Mouse (Mus musculus): ENCODE measurements around the gene Wfdc8. TPM values are rescaled to one million over a fixed set of nuclear protein-coding genes. Genes with fewer than 3 reads are reported as not detected.
"Not testable (repeated sequence)": the region's sequence is repeated elsewhere in the genome, so short reads cannot be mapped to it uniquely, and the experiment has no call there.

Wfdc8 gene
- polyA plus RNA-seq (2015; fragmentation: Nextera tagmentation; extraction: Ambion mirVana): not detected in 2 replicates

DNA sequence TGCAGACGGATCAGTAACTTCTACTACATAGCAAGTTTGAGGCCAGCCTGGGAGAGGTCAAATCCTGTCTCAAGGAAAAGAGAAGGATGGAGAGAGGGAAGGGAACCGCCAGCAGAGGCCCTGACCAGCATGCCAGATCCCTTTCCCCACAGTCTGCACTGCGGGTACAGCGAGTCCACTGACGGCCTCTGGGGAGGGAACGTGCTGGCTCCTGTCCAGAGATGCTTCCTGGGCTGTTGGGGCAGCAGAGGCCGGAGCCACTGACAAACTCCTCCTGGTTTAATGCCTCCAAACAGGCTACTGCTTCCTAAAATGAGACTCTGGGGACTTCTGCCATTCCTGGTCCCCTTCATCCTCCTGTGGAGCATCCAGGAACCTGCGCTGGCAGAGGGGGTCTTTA, at the start of gene Wfdc8, which contains the start of gene Wfdc6b:
Gene Wfdc8, minus strand, starts transcription at position 156 of the 400 bp plus-strand sequence.
Gene Wfdc6b, plus strand, starts transcription at position 52 of the 400 bp plus-strand sequence.
- ATAC-seq (ENCODE audit: low FRiP score); H3K9ac ChIP-seq (replicated peaks); H3K9me3 ChIP-seq (replicated peaks); H3K4me1 ChIP-seq; H3K27me3 ChIP-seq (replicated peaks); H3K36me3 ChIP-seq; H3K27ac ChIP-seq (replicated peaks); H3K4me3 ChIP-seq (replicated peaks); H3K4me2 ChIP-seq: not testable (repeated sequence)
- WGBS: 56% methylated on average over 8 of the region's 8 CpGs

DNA sequence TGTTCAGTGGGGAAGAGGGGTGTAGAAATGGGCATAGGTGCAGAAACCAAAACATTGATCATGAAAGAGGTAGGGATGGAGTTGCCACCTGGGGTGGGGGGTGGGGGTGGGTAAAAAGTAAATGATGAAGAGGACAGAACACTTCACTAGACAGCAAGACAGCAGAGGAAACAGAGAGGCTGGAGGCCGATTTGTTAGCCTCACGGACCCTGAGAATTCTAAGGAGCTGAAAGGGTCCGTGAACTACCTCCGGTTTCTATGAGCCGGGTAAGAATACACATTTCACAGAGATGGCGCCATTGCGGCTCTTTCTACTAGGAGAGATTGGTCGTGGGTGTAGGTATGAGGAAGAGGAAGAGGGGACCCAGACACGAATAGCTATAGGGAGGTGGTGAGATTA, 43.1 kb upstream of the Wfdc8 start, which contains the start of gene Wfdc9:
Gene Wfdc9, minus strand, starts transcription at position 101 of the 400 bp plus-strand sequence.
- no peak within 1 kb of the TSS for H3K9ac ChIP-seq (replicated peaks)
- no peak within 1 kb of the TSS for H3K4me2 ChIP-seq
- WGBS: 90% methylated on average over 9 of the region's 9 CpGs
- no peaks in the 10 kb centered on the region for H3K36me3 ChIP-seq
- H3K4me3 ChIP-seq (replicated peaks): no peak within 1 kb of the TSS
- H3K27ac ChIP-seq (replicated peaks): no peak within 1 kb of the TSS
- no peaks in the 10 kb centered on the region for H3K4me1 ChIP-seq
- ATAC-seq (ENCODE audit: low FRiP score): no peak
- H3K27me3 ChIP-seq (replicated peaks): no peaks in the 10 kb centered on the region
- H3K9me3 ChIP-seq (replicated peaks): no peaks in the 10 kb centered on the region

DNA sequence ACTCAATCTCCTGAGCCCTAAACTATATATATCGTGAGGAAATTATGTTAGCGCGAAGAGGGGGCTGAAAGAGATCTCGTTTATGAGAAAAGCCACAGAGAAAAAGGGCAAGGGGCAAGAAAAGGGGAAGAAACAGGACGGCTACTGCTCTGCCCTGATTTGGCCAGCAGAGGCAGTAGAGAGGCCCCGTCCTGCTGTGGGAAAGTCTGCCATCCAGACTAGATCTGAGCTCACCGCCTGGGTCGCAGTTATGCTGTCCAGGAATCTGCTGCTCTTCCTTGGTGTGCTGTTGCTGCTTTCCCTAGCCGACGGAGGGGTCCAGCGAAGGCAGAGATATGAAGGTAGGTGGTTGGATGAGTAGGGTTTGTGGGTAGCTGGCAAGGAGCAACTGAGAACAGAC, 42.4 kb upstream of the Wfdc8 start, which contains the start of gene Wfdc10:
Gene Wfdc10, plus strand, starts transcription at position 189 of the 400 bp plus-strand sequence.
- Histone ChIP-seq H3K4me1 (no peaks in the 10 kb centered on the region), H3K4me3 (replicated peaks) (no peak within 1 kb of the TSS), H3K27ac (replicated peaks) (no peak within 1 kb of the TSS), H3K27me3 (replicated peaks) (no peaks in the 10 kb centered on the region), H3K4me2 (no peak within 1 kb of the TSS), H3K36me3 (no peaks in the 10 kb centered on the region), H3K9me3 (replicated peaks) (no peaks in the 10 kb centered on the region), H3K9ac (replicated peaks) (no peak within 1 kb of the TSS)
- ATAC-seq (ENCODE audit: low FRiP score): no peak
- 17% methylated on average over 11 of the region's 11 CpGs for WGBS

DNA sequence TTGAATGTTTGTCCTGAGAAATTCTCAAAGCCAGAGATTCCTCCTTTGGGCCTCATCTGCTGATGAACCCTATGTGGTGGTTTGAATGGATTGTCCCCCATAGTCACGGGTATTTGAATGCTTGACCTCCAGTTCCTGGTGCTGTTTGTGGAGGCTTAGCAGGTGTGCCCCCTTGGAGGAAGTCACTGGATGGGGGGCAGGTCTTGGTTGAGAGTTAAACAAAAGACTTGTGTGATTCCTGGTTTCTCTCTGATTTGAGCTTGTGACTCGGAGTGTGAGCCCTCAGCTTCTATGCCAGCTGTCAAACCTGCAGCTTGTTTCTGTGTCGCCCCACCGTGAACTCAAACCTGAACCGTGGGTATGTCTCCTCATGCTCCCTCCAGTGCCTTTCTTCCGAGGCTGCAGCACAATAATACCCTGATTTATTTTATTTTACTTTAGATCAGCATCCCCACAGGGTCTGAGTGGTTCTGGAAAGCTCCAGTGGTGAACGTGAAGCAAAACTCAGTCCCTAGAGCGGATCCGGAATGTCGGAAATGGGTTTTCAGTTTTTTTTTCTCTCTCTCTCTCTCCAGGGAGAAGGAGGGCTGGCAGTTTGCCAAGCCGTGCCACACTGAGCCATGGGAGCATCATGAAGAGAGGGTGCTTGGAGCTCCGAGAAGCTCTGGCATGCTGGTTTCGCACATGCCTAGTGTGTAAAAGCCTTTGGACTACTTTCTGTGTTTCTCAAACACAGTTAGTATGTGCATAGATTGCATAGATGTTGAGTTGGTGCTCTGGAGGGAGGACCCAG, 28.7 kb upstream of the Wfdc8 start:
- Histone ChIP-seq H3K27ac (replicated peaks) (no peak overlapping the region), H3K4me3 (replicated peaks) (no peak overlapping the region), H3K27me3 (replicated peaks) (no peaks in the 10 kb centered on the region), H3K9me3 (replicated peaks) (no peaks in the 10 kb centered on the region), H3K4me2 (no peak overlapping the region), H3K4me1 (no peaks in the 10 kb centered on the region), H3K9ac (replicated peaks) (no peak overlapping the region), H3K36me3 (no peaks in the 10 kb centered on the region)
- ATAC-seq (ENCODE audit: low FRiP score): no peak
- WGBS: 65% methylated on average over 13 of the region's 13 CpGs

DNA sequence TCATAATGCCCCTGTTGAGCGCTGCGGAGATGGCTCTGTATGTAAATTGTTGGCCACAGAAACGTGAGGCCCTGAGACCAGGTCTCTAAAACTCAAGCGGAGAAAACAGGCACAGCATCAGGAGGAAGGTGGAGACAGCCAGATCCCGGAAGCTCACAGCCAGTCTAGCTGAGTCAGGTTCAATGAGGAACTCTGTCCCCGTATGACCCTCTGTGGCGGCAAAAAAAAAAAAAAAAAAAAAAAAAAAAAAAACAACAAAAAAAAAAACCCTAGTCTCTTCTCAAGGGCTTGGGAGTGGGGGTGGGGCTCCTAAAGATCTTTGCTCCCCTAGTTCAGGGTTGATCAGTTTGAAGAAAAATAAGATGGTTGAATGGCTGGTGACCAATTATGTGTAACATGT, 27.7 kb upstream of the Wfdc8 start:
- Histone ChIP-seq H3K27ac (replicated peaks) (no peak overlapping the region), H3K36me3 (no peaks in the 10 kb centered on the region), H3K9ac (replicated peaks) (no peak overlapping the region), H3K27me3 (replicated peaks) (no peaks in the 10 kb centered on the region), H3K4me3 (replicated peaks) (no peak overlapping the region), H3K4me1 (no peaks in the 10 kb centered on the region), H3K9me3 (replicated peaks) (no peaks in the 10 kb centered on the region), H3K4me2 (no peak overlapping the region)
- WGBS: 60% methylated on average over 7 of the region's 7 CpGs
- ATAC-seq (ENCODE audit: low FRiP score): no peak

DNA sequence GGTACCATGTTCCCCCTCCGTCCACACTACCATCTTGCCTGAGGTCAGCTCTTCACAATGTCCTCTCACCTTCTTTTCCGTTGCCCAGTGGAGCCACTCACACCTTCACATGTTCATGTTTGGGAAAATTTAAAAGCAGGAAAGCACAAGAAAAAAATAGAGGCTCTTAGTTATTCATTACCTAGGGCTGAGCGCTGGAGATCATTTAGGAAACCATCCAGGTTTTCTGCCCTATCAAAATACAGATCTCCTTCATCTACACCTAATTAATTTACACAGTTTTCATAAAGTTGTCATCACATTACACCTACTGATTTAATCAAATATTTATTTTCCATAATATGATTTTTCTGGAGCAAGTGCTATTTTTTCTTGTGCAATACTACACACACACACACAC, 25.3 kb upstream of the Wfdc8 start, which contains the start of gene Wfdc16:
Gene Wfdc16, minus strand, starts transcription at position 101 of the 400 bp plus-strand sequence.
- Histone ChIP-seq H3K27me3 (replicated peaks) (no peaks in the 10 kb centered on the region), H3K4me2 (no peak within 1 kb of the TSS), H3K4me1 (no peaks in the 10 kb centered on the region), H3K9me3 (replicated peaks) (no peaks in the 10 kb centered on the region), H3K36me3 (no peaks in the 10 kb centered on the region), H3K9ac (replicated peaks) (no peak within 1 kb of the TSS), H3K27ac (replicated peaks) (no peak within 1 kb of the TSS), H3K4me3 (replicated peaks) (no peak within 1 kb of the TSS)
- ATAC-seq (ENCODE audit: low FRiP score): no peak
- WGBS: 92% methylated on average over 3 of the region's 3 CpGs

DNA sequence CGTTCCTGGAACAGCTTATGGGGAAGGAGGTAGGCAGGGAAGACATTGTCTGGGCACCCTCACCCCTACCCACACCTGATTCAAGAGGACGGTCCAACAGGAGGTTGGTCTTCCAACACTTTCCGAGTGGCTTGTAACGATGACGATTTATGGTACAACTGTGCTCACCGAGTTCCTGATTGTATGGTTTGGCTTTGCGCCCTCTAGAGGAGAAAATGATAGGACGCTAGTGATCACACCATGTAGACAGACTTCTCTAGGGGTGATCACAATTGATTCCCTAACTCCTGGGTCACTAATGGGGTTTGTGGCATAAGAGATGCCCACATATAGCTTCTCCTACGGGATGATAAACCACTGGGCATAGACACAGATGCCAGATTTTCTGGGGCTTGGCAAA, 21.8 kb upstream of the Wfdc8 start:
- Histone ChIP-seq H3K4me3 (replicated peaks) (no peak overlapping the region), H3K9me3 (replicated peaks) (no peaks in the 10 kb centered on the region), H3K27me3 (replicated peaks) (no peaks in the 10 kb centered on the region), H3K36me3 (no peaks in the 10 kb centered on the region), H3K27ac (replicated peaks) (no peak overlapping the region), H3K4me1 (no peaks in the 10 kb centered on the region), H3K4me2 (no peak overlapping the region), H3K9ac (replicated peaks) (no peak overlapping the region)
- no peak for ATAC-seq (ENCODE audit: low FRiP score)
- WGBS: 74% methylated on average over 9 of the region's 9 CpGs

DNA sequence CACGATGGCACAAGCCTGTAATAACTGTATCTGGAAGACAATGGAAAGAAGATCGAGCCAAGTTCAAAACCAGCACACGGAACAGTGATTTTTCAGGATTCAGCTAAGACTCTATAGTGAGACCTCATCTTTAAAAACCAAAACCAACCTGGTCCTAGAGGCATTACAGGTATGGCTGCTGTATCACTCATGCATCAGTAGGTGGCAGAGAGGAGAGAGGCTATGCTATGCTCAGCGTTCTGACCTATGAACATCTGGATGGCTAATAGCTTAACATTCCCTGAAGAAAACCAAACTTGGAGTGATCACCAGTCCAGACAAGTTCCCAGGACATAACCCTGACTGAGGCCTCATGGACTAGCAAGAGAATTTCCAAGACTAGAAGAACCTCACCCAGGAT, 8.3 kb upstream of the Wfdc8 start:
- ATAC-seq (ENCODE audit: low FRiP score): no peak

DNA sequence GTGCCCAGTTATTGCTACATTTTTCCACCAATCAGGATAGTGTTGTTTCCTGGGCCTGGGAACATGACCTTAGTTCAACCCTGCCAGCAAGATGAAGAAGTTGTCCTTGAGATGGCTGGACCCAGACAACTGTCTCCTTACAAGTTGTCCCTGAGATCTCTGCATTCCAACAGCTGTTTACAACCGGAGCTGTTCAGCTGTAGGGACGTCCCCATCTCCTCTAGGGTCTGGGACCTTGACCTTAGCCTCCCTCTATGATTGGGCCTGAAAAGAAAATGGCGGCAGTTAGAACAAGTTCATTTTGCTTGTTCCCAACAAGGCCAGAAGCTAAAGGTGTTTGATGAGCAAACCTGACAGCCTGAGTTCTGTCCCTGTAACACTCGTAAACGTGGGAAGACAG, 5.6 kb upstream of the Wfdc8 start:
- H3K27me3 ChIP-seq (replicated peaks): no peaks in the 10 kb centered on the region
- 86% methylated on average over 5 of the region's 5 CpGs for WGBS
- H3K4me1 ChIP-seq: no peaks in the 10 kb centered on the region
- ATAC-seq (ENCODE audit: low FRiP score): no peak
- no peaks in the 10 kb centered on the region for H3K9me3 ChIP-seq (replicated peaks)
- no peak overlapping the region for H3K27ac ChIP-seq (replicated peaks)
- no peak overlapping the region for H3K4me2 ChIP-seq
- H3K36me3 ChIP-seq: no peaks in the 10 kb centered on the region
- H3K9ac ChIP-seq (replicated peaks): no peak overlapping the region
- no peak overlapping the region for H3K4me3 ChIP-seq (replicated peaks)

More for the DNA sequence above, 8.3 kb upstream of the Wfdc8 start:
- 82% methylated on average over 4 of the region's 4 CpGs for WGBS
- H3K4me1 ChIP-seq: no peaks in the 10 kb centered on the region
- H3K4me2 ChIP-seq: no peak overlapping the region
- H3K27ac ChIP-seq (replicated peaks): no peak overlapping the region
- H3K9ac ChIP-seq (replicated peaks): no peak overlapping the region
- no peaks in the 10 kb centered on the region for H3K36me3 ChIP-seq
- no peaks in the 10 kb centered on the region for H3K27me3 ChIP-seq (replicated peaks)
- no peaks in the 10 kb centered on the region for H3K9me3 ChIP-seq (replicated peaks)
- no peak overlapping the region for H3K4me3 ChIP-seq (replicated peaks)

DNA sequence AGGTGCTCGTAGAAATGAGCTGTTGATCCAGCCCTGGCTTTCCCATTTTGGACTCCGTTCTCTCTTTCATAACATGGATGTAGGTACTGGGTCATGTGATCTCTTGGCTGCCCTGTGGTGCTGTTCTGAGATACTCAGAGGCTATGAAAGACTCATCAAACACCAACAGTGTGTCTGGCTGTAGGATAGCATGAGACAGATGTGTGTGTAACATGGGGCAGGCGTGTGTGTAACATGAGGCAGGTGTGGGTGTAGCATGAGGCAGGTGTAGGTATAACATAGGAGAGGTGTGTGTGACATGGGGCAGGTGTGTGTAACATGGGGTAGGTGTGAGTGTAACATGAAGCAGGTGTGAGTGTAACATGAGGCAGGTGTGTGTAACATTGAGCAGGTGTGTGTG, 2.0 kb upstream of the Wfdc8 start:
- no peaks in the 10 kb centered on the region for H3K36me3 ChIP-seq
- no peaks in the 10 kb centered on the region for H3K27me3 ChIP-seq (replicated peaks)
- no peak overlapping the region for H3K9ac ChIP-seq (replicated peaks)
- 90% methylated on average over 3 of the region's 3 CpGs for WGBS
- H3K27ac ChIP-seq (replicated peaks): no peak overlapping the region
- no peak overlapping the region for H3K4me2 ChIP-seq
- no peak for ATAC-seq (ENCODE audit: low FRiP score)
- no peaks in the 10 kb centered on the region for H3K4me1 ChIP-seq
- H3K4me3 ChIP-seq (replicated peaks): no peak overlapping the region
- H3K9me3 ChIP-seq (replicated peaks): no peaks in the 10 kb centered on the region

DNA sequence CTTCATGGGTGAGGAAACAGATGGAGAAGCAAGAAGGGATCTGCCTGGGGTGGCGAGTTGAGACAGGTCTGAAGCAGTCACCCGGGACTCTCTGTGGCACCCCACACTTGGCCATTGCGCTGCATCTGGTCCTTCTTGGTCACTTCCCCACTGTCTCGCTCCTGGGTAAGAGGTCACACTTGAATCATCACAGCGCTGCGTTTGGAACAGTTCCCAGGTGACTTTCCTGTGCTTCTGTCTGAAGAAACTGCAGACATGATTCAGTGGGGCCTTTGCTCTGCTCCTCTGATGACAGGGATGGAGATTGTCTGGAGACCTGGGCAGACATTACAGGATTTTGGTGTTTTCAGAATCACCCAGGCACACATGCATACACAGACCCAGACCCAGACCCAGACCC, 4.6 kb downstream of the Wfdc8 start:
- 78% methylated on average over 6 of the region's 6 CpGs for WGBS
- Histone ChIP-seq H3K9ac (replicated peaks) (no peak overlapping the region), H3K27ac (replicated peaks) (no peak overlapping the region), H3K4me1 (no peaks in the 10 kb centered on the region), H3K36me3 (no peaks in the 10 kb centered on the region), H3K27me3 (replicated peaks) (no peaks in the 10 kb centered on the region), H3K4me3 (replicated peaks) (no peak overlapping the region), H3K9me3 (replicated peaks) (no peaks in the 10 kb centered on the region), H3K4me2 (no peak overlapping the region)
- ATAC-seq (ENCODE audit: low FRiP score): no peak

DNA sequence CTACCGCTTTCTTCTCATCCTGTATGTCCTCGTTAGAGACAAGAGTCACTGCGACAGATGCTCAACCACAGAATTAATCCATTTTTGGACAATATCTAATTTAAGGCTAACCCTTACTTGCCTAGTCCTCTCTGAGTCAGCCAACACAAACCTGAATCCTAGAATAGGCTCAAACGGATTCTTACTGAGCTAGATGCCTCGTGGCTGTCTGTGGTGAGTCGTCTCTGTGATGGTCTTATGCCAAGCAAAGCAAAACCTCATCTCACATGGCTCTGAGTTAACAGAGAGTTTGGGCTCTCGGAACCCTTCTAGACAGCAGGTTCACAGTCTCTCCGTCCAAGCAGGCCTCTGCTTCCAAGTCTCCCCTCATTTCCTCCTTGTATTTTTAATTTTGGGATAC, 9.0 kb downstream of the Wfdc8 start:
- H3K36me3 ChIP-seq: no peaks in the 10 kb centered on the region
- ATAC-seq (ENCODE audit: low FRiP score): no peak
- WGBS: 92% methylated on average over 8 of the region's 8 CpGs
- no peaks in the 10 kb centered on the region for H3K4me1 ChIP-seq
- no peak overlapping the region for H3K4me3 ChIP-seq (replicated peaks)
- no peaks in the 10 kb centered on the region for H3K9me3 ChIP-seq (replicated peaks)
- H3K4me2 ChIP-seq: no peak overlapping the region
- H3K27ac ChIP-seq (replicated peaks): no peak overlapping the region
- no peak overlapping the region for H3K9ac ChIP-seq (replicated peaks)
- H3K27me3 ChIP-seq (replicated peaks): no peaks in the 10 kb centered on the region

All from neural tube, embryonic 15.5 days (tissue).